Mouse (Mus musculus) thymus, postnatal 4 days (tissue): ENCODE measurements at regions not wholly inside any gene's neighbourhood (a gene's known extent, or its start where the extent isn't known, plus 50 kb on each side); places are given as distances from the start of the nearest gene placed in this dataset.

ENCODE experiments used
- DNase-seq: peaks from one replicate; pipeline ENCODE4 v3.0.0; 2021

DNA sequence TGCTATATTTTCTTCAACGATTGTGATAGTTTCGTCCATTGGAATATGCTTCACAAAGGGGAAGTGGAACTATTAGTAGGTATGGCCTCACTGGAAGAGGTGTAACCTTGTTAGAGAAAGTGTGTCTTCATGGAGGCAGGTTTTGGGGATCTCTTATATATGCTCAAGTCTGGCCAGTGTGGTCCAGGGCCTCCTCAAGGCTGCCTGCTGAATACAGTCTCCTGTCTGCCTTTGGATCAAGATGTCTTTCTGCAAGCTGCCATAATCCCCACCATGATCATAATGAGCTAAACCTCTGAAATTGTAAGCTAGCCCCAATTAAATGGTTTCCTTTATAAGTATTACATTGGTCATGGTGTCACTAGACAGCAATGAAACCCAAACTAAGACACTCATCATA is 384.3 kb downstream of the Btbd3 start:
- DNase-seq = no peak

DNA sequence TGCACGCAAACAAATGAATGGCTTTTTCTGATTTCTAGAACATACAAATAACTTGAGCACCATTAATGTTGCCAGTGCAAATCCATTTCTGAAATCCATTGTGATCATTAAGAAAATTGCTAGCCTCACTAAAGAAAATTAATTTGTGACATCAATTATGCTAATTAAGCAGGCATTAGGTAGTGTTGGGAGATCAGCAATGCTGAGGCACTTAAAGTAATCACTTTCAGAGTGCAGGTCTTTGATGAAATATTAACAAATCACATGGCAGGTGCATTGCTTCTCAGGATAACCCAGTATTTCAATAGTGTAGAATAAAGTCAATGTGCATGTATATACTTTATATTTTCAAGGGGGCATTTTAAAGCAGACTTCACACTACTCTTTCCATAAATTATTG is 385.0 kb downstream of the Btbd3 start:
- DNase-seq = no peak

DNA sequence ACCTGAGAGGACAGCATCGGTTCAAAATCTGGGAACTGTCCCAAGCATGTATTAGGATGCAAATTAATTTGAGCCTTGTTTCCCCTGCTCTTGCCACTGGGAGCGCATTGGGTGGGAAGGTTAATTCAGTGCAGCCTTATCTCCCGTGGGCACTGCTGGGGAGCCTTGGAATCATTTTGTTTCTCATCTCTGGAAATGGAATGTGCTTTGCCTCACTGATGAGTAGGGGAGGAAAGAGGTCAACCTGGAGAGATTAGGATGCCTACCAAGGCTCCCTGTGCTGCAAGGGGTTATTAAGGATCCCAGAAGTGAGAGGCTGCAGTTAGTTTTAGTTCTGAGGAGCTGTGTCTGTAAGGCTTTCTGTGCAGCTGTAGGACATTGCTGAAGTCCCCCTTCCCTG is 392.3 kb downstream of the Btbd3 start:
- DNase-seq = no peak

DNA sequence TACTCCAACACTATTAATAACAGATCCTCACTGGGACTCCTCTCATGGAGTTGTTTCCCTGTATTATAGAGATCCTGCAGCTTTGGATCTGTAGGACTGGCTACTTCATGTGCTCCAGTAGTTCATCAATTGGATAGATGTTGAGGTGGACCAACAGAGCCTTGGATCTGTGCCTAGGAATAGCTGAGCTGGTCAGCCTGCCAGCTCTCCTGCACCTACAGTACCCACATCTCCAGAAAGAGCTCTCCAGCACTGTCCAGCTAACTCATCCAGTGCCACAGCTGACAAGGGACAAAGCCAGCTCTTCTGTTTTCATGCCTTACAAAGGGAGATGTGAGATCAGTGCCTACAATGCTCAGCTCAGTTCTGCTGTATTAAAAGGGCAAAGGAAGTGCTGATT is 403.0 kb downstream of the Btbd3 start:
- DNase-seq = no peak

DNA sequence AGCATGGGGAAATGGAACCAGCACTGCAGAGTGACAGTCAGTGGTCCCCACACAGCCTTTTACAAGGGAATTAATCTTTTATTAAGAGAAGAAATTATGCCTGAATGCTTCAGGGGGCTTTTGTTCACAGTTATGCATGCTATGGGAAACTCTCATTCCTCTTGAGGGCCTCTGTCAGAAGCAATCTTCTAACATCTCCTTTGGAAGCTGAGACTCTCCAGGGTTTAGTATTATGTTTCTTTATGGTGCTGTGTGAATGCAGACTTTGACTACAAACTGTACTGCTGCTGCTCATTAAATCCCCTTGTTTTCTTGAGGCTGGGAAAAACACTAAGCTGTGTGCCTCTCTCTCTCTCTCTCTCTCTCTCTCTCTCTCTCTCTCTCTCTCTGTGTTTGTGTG is 413.9 kb downstream of the Btbd3 start:
- no peak for DNase-seq

DNA sequence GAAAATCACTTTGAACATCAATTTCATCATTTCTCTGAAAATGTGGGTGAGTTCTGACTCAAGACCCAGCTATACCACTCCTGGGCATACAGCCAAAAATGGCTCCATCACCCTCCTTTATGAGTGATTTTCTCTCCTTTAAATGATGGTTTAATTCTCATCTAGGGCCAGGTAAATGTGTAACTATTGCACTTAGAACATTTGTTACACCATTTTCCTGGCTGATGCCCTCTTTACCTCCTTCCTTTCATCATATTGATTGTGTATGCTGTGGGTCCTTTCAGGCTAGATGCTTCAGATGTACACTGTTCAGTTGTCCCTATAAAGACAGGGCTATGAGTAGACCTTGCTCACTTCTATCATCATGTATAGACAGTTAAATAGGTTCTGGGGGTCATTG is 418.4 kb downstream of the Btbd3 start:
- no peak for DNase-seq

DNA sequence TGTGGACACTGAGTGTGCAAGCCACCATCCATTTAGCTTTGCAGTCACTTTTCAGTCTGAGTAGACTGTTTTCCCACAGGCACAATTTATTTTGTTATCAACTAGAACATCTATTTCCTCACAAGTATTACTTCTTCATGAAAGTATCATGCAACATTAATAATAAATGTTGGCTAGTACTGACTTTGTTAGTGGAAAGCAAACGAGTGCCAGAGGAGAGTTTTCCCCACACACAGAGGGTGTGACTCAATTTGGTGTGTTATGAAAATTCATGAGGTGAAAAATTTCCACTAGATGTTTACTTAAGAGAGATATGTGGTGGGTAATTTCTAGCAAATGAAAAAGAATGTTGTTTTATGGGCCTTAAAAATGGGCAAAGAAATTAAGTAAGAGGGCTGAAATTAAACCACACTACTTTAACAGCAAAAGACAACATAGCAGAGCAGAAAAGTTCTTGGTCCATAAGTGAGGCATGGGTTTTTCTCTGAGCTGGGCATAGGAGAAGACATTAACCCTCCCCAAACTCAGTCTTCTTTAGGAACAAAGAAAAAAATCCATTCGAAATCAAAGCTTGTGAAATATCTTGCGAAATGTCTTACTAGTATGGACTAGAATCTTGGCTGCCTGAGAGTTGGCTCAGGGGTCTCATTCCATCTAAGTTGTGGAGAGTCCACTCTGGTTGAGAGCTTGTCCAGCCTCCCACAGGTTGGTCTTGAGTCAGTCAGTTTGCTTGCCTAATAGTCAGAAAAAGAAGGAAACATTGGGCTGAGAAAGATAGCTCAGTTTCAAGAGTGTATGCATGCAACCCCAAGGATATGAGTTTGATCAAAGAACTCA is 419.1 kb downstream of the Btbd3 start:
- no peak for DNase-seq

DNA sequence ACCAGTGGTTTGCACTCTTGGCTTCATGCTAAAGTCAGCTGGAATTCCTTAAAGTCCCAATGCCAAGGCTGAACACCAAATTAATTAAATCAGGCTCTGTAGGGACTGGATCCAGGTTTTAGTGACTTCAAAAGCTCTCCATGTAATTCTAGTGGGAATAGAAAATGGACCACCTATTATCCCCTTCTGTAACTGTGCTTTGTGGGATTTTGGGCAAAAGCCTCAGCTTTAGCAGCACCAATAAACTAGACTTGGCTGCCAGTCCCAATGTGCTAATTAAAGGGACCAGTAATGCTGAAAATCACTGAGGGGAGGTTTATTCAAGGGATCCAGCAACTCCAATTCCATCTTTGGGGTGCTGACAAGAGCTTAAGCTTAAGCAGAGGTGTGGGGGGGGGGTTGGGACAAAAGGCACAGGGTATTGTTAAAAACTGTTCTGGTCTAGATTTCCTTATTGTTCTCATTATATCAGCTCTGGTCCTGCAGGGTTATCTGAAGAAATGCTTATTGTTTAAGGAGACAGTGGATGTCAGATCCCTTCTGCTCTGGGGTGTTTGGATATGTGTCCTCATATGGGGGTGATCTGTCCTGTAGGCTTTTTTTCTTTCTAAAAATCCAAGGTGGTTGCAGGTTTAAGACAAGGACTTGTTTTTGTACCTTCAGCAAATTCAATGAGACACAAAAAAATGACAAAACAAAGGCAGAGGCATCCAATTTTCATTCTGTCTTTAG is 431.9 kb downstream of the Btbd3 start:
- no peak for DNase-seq

DNA sequence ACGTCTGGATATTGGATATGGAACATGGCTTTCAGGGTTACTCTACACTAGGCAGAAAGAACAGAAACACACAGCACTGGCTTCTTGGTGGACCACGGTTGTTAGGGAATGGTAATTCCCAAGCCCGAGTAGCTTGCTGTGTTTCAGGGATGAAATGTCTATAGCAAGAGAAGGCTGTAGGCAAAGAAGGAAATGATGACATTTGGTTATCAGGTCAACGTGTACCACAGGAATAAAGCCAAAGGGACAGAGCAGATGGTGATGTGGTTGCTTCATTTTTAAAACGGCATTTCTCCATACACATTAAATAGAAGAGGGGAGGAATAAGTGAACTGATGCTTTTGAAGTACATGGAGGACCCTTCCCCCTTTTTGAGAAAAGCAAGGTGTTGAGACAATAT is 433.1 kb downstream of the Btbd3 start:
- DNase-seq = no peak

DNA sequence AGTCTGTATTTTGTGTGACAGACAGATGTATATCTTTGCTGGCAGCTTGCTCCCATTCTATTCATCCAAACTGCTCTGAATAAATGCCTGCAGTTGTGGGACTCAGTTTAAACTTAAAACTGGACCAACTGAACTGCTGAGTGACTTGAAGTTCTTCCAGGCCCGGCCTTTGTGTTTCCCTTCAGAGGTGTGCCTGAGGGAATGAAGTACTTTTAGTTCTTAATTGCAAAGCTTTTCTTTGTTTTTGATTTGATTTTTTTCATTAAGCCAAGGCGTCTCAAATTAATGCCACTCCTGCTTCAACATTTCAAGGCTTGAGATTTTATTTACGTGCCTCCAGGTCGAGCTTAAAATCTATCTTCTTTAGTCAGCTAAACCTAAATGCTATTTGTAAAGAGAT is 446.4 kb downstream of the Btbd3 start:
- DNase-seq = no peak

DNA sequence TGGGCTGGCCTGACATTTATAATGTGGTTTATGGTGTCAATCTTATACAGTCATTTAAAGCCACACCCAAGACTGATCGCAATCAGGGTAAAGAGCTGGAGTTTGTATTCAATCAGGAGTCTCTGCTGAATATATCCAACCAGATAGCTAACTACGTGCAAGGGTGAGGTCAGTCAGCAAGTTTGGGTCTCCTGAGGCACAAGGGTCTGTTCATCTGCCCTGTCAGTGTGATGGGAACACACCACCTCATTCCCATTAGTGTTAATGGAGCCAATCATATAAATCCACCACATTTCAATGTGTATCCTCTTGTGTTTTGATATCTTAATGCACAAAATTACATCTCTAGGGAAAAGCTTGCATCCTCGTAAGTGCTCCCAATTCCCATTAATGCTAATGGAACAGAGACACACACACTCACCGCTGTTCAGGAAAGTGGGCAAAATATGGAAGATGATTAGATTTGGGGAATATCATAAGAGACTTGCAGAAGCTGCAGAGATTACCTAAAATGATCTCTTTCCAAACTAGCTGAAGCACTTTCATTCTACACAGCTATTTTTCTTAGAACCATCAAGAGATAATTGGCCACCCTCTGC is 447.7 kb downstream of the Btbd3 start:
- no peak for DNase-seq

DNA sequence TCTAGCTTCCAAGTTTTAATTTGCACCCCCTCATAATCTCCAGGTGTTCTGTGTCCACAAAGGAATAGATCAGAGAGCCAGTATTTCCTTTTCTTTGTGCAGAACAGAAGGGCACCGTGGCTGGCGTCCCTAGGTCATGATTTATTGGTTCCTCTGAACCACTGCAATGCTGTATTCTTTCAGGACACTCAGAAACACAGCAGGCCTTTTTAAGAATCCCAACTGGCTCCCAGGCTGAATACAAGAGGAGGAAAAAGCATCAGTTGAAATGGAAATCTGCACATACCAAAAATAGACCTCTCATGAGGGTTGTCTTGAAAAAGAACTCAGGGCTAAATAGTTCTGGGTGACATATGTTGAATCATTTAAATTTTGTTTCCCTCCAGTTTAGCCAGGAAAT is 452.4 kb downstream of the Btbd3 start:
- DNase-seq = no peak

DNA sequence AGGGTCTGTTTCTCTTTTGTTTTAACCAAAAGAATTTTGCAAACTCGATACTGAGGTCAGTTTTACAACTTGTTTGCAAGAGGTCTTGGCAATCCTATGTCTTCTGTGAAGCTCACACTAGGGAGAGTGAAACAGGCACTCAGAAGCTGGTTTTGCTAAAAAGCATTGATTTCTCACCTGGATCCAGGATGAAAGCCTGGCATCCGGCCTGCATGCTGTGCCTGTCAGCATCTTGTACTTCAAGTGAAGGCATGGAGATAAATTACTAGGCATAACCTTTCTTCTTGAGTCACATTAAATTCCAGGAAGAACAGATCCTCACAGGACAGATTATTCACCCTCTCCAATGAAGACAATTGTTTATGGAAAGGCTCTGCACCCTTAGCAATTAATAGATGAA is 477.5 kb downstream of the Btbd3 start:
- no peak for DNase-seq

DNA sequence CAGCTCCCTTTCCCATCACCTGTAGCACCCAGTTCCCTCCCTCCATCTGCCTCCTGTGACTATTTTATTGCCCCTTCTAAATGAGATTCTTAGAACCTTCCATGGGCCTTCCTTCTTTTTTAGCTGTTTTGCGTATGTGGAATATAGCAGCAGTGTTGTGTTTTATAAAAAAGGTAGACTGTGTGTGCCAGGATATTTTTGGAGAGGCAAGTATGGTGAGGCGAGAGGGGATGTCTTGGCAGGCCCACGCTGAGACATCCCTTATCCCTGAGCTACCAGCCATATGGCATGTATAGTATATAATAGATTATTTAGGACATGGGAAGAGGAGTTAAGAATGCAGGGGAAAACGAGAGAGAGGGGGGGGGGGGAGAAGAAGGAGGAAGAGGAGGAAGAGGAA is 488.4 kb downstream of the Btbd3 start:
- DNase-seq = no peak

DNA sequence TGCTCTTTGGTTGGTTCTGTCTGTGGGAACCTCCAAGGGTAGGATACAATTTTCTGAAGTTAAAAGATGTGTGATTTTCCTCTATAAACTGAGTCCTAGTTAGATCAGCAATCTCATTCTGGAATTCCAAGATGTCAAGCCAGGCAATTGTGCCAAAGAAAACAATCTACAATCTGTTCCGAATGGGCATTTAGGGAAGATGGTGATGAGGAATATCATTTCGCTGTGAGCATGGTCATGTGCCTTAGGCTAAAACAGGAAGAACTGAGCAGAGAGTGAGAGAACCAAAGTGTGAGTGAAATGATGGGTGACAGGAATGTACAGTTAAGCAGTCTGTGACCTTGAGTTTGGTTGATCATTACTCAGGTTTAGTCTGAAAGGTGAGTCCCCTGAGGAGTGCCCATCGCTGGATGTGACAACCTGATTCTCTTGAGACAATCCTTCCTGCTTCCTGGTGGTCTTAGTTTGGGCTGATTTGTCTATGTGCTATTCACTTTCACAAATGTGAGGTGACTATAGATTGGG is 504.1 kb downstream of the Btbd3 start:
- DNase-seq = no peak

DNA sequence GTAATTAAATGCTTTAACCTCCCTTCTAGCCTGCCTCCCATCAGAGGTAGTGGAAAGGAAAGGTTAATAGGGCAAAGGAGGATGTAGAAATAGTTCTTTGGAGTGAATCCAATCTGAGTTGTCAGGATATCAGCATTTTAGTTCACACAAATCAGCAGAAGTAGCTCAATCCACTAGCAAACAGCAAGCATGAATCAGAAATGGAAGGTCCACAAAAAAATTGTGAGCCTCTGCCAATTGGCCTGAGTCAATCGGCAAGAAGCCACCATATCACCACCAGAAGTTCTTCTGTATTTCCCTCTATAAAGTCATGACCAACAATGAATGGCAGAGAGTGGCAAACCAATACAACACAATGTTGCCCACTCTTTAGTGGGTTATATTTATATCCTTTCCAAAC is 505.0 kb downstream of the Btbd3 start:
- DNase-seq = no peak

DNA sequence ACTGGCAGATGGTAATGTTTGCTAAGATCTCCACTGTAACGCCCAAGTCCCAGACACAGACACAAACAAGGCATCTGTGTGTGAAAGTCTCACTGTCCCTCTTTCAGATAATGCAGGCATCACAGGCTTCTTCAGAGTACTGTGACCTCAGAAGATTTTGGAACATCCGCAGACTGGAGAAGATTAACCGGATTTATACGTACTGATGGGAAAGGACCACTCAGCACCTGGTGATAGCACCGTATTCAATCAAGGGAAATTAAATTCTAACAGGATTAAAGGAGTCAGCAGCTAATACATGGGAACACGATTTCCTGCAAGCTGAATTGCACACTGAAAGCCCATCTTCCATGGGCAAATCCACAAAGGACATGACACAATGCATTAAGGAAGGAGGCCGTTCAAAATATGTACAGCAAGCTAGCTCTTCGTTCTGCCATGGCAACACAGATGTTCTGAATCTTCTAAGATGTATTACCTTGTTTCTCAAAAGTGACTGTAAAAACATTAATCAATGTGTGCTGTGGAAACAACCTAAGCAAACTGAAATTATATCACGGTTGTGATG is 510.0 kb downstream of the Btbd3 start:
- DNase-seq = no peak

DNA sequence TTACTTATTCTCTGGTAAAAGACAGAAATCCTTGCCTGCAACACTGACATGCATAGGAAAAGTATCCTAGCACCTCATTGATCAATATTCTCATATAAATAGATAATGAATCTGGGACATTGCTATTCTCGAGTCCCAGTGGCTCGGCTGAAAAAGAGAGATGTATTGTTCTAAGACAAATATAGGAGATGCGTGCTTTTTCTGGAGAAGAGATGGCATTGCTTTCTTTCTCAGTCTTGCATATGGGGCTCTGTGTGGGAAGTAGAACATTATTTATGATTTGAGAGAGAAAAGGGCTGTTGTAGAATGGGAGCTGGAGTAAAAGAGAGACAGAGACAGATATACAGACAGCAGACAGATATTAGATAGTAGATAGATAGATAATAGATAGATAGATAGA is 527.4 kb downstream of the Btbd3 start:
- no peak for DNase-seq

DNA sequence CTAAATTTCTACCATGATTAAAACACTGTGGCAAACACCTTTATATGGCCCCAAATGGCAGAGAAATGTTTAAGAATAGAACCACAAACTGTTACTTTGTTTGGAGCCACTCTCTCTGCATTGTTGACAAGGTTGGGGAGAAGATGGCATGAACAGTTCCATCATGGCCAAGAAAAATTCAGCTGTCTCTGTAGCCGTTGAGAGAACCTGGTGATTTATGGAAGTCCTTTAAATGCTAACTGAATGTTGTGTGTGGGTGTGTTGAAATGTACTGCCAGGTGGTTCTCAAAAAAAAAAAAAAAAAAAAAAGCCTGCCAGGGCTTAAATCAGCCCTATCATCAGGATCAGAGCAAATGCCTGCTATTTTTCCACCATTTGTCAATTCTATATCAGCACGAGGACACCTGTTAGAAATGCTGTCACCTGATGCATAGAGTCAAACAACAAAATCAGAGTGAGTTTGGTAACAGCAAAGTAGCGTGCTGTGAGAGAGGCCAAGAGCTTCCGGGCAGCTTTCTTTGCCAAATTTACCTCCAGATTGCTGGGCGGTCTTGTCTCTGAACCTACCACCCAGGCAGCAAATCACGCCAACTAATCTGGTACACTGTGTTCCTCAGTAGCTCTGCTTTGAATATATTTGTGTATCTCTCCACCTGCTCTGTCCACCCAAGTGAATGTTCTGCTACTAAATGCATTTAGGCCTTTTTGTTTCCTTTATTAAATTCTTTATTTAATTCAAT is 536.5 kb downstream of the Btbd3 start:
- no peak for DNase-seq

DNA sequence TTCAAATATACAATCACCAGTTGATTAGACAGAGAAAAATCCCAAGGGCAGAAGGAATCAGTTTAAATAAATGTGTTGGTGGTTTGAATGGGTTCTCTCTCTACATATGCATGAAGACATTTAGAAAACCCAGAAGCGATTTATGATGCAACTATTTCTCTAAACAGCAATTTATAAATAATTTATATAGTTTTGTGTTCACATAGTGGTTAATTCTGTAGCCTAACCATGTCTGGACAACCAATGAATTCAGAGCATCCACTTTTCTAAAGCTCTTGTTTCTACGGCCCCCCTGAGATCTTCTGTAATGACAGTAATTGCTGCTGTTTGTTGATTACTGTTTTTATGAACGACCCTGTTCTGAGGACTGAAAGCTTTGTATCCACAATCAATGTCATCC is 549.8 kb downstream of the Btbd3 start:
- no peak for DNase-seq

DNA sequence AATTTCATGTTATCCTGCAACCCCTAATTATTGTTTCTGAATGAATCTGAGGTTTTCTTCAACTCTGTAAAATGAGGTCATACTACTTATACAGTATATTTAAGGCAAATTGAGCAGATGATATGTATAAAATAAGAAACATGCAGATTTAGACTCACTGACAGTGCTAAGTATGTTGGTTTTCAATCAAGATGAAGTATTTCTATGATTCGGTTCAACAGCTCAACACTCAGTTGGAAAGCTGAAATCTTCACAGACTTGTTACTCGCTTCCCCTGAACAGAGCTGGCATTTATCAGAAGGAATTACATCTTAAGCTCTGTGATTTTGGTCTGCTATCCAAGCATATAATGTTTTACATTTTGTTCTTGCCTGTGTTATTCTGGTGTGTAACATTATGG is 553.4 kb downstream of the Btbd3 start:
- DNase-seq = no peak

DNA sequence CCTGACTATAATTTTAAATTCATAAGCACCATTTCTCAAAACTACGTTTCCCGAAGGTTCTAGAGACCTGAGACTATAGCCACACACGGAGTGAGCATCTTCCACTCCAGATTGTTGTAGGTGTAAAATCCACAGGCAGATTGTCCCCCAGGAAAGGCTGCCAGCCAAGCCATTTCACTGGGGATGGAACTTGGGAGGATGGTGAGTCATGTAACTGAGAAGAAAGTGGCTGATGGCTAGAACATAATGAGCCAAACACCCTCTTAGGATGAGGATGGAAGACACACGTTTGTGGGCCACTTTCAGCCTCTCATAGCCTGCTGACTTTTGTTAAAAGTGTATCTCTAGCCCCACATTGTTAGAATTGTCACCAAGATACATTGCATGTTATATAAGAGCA is 564.1 kb downstream of the Btbd3 start:
- no peak for DNase-seq

DNA sequence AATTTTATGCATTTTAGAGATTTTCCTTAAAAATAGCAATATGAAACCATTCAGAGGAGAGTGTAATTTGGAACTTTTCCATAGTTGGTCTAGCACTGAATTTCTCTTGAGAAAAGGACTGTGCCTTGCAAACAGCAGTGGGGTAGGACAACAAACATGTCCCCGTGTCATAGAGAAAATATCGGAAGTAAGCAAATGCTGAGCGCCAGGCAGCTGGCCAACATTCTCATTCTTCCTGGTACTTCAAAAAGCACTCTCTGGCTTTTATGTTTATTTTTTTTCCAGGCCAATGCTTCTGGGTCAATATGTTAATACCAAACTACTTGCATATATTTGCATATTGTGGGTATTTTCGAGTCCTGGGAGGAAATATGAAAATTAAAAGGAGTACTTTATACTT is 568.5 kb downstream of the Btbd3 start:
- DNase-seq = no peak
